Mouse (Mus musculus): ENCODE measurements around the gene Evc2.

Gene Evc2

DNA sequence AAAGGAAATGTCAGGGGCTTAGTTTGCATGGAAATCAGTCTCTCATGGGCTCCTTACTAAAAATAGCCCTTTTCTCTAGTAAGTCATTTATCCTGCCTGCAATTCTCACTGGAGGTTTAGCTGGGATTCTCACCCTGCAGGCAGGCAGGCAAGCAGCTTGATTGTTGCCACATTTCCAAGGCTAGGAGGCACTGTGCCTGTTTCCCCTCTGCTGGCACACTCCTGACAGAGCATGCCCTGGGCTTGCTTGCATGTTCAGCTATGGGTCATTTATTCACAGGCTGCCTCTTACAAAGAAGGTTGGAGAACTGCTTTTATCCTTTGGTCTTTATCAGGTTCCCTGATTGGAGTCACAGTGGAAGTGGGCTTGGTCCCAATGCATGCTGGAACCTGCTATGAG is 27.5 kb downstream of the Evc2 start:
- DNase-seq (ENCODE audit: low read depth, low spot score): no peak

DNA sequence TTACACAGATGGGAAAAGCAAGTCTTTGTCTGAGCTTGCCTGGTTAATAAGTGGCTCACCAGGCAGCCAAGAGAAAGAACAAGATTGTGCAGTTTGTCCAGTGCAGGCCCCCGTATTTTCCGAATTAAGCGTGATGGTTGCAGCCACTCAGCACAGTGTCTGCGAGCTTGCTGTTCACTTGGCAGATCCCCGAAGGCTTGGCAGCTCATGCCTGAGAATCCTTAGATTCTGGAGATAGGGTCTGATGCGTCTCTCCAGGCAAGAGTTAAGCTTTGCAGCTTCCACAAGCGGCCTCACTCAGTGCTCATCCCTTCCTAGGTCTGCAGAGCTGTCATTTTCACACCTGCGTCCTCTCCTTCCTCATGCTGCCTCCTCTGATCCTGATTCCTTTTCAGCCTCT is 30.5 kb downstream of the Evc2 start:
- no peak for DNase-seq (ENCODE audit: low read depth, low spot score)

DNA sequence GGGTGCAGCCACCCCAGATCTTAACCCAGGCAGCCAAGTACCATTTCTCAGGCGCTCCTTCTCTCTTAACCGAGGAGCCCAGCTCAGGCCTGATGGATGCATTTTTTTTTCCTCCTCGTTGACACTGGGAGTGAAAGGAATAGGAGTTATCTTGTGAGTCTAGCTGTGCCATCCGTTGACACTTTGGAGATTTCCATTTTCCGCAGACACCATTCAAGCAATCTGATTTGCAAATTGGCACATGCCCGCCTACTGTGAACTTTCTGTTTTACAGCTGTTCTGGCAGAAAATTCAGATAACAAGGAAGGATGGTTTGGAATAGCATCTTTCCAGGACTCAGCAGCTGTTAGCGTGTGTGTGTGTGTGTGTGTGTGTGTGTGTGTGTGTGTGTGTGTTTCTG is 39.1 kb downstream of the Evc2 start:
- peak; percentile 47 for DNase-seq (ENCODE audit: low read depth, low spot score)

DNA sequence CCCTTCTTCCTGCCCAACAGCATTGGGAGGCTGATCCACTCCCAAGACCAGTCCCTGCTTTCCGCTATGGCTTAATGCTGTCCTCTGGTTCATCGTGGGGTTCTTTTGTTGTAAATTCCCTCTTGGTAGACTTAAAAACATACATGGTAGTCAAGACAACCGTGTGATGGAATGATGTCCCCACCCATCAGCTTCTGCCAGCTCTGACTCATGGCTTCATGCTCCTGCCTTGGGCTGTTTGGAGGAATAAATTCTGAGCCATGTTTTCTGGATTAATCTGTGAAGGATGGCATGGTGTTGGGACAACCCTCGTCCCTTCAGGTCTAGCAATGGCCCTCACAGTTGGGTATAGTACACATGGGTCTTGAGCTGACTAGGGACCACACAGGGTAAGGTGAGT is 42.3 kb downstream of the Evc2 start:
- peak; percentile 24 for DNase-seq (ENCODE audit: low read depth, low spot score)

DNA sequence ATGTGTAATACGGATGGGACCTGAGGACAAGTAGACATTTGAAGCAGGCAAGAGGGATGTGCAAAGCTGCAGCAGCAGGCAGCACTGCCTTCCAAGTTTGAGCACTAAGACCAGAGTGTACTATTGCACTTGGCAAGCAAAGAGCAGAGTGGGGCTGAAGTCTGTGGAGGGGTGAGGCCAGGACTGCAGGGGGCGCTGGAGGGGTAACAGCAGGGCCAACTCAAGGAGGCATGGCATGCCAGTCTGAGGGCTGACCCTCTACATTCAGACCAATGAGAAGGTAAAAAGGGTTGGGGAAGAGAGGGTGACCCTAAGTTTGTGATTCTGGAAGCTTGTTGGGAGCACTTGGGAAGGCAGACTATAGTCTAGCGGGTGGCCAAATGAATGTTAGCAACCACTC is 45.3 kb downstream of the Evc2 start:
- no peak for DNase-seq (ENCODE audit: low read depth, low spot score)

DNA sequence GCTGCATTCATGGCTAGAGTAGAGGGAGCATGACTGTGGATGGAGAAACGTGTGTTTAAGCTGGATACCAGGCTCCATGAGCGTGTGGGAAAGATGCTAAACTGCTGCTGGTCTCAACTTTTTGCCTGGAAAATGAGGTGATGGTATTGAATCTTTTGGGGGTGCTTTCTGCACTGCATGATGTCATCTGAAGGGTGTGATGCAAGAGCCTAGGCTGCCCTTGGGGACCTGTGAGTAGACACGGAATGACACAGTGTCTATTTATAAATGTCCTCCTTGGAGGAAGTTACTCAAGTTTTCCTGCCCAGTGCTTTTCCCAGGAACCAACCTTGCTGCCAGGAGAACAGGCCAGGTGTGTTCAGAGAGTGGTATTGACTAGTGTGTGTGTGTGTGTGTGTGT is 50.3 kb downstream of the Evc2 start:
- DNase-seq (ENCODE audit: low read depth, low spot score): no peak

DNA sequence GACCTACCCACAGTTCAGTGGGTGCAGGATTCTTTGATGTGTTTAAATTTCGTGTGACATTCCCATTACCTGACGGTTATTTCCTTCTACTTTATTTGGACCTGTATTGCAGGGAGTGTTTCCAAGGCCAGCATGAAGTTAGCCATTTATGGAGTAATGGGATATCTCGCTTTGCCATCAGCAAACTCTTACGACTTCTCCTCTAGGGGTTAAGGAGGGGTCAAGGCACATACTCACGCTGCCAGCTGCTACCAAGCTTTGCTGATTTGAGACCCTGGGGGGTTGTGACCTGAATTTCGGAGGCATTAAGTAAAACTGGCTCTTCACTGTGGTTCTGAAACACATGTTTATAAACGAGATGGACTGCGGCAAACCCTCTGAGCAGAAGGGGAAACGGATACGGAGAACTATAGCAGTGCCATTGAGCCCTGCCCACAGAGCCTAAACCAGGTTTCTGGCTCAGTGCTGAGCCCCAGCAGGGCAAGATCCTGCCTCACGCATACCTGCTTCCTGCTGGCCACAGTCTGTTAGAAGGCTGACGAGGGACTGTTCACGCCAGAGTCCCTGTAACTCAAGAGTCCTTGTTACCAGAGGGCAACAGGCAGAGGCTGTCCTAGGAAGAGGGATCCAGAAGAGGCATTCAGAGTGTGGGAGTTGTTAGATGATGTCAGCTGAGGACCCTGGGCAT is 51.7 kb downstream of the Evc2 start:
- peak; percentile 58 for DNase-seq (ENCODE audit: low read depth, low spot score)

DNA sequence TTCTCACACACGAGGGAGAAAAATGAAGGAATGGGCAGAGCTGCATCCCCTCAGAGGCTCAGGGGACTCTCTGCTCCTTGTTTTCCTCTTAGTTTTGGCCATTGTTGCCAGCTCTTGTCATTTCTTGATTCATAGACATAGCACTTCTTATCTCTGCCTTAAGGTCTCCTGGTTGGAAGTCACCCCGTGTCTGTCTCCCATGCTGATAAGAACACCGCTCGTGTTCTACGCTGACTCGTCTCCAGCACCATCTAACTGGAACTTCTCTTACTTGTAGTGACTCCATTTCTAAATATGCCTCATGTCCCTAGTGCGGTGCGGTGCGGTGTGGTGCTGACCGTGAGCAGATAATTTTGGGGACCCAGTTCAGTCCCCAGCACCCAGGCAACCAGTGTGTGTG is 52.6 kb downstream of the Evc2 start:
- DNase-seq (ENCODE audit: low read depth, low spot score): no peak

DNA sequence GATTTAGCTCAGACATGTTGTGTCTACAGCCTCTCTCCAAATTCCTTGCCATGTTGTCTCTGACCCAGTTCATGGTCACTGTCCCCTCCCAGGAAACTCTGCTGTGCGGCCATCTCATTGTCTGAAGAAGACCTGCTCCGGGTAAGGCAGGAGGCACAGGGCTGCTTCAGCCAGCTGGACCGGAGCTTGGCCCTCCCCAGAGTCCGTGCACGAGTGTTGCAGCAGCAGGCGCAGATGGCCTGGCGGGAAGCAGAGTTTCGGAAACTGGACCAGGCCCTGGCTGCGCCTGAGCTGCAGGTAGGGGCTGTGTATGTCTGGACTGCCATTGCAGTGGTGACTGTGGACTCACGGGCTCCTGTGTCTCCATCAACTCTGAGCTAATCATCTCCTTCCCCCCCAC is 53.6 kb downstream of the Evc2 start:
- peak; percentile 82 for DNase-seq (ENCODE audit: low read depth, low spot score)

DNA sequence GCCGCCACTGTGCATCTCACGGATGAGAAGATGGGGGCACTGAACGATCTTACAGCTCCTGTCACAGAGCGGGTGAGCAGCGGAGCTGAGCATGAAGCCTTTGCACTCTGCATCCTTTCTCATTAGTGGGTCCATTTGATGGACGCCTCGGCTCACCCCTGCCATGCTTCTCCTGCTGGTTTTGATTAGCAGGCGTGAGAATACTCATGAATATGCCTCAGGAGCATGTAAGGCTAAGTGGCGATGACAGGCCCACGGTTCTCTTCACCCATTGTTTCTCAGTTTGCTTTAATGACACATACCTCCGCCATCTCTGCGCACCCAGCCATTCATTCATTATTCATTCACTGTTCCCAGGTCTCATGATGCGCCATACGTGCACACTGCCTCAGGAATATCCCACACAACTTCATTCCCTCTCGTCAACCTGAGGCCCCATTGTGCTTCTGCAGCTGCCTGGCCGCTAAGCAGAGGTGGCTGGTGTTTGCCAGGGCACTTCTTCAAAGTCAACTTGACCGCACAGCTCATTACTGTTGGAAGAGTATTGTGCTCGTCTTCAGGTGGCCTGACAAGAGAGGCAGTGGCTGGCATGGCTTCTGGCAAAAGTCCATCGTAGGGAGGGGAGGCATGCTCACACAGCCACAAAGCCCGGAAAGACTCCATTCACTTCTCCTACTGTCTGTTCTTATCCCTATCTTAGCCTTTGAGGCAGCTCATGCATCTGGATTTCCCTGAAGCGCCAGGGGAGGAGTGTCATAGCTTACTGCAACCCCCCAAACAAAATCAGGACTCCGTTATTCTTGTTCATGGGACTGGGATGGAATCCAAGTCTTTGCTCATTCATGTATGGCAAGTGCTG is 57.1 kb downstream of the Evc2 start:
- DNase-seq (ENCODE audit: low read depth, low spot score): no peak

DNA sequence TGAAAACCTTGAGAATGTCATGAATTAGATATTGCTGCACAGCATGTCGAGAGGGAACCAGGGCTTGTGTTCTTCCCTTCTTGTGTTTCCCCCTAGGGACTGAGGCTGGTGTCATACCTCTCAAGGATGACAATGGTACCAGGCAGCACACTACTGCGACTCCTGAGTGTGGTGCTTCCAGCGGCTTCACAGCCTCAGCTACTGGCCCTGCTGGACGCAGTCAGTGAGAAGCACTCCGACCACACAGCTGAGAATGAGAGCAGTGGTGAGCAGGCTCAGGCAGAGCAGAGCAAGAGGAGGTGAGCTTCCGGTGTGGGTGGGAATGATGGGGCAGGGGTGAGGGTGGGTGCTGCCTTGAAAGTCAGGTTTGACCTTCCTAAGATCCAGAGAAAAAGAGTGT is 80.7 kb downstream of the Evc2 start:
- no peak for DNase-seq (ENCODE audit: low read depth, low spot score)

DNA sequence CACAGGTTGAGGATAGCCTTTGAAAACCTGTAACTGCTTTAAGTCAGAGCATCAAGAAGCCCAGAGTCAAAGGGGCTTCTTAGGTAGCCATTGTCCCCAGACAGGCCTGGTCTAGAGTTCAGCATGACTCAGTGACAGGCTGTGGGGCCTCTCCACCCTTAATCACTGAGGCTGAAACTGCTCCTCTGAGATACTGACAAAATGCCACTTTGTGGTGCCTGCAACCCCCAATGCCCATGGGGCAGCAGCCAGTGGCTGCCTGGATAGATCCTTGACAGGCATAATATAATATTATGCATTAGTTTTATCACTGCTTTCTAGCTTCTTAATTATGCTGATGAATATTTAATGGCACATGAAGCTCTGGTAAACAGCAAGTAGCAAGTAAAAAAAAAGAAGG is 88.9 kb downstream of the Evc2 start:
- DNase-seq (ENCODE audit: low read depth, low spot score): no peak

DNA sequence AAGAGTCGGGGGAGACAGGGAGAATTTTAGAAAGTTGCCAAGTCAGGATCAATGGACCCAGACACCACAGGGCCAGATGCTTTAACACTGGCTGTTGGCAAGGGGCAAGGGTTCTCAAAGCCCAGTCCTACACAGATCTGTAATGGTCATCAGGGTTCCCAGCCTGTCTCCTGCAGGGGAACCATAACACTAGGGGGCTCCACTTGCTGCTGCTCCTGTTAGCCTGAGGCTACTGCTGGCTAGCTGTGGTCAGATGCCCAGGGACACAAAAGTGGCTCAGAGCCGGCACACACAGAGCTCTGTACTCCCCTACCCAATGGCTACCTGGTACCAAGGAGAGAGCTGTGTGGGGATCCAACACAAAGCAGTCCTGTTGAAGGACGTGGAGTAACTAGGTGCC is 97.1 kb downstream of the Evc2 start:
- DNase-seq (ENCODE audit: low read depth, low spot score): no peak

DNA sequence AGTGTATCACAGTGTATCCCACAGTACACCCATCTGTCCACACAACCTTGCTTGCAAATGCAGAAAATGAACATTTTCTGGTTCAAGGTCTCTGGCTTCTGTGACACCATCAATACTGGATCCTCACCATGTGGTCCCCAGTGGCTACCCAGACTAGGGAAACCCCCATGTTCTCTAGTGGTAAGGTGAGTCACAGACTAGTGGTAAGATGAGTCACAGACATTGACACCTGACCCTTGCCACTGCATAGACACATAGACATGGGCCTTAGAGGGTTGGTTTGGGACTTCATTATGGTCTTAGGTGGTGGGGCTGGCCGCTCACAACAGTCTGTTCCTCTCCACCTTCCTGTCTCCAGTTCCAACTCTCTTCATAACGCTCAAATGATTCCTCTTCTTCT is 104.5 kb downstream of the Evc2 start:
- DNase-seq (ENCODE audit: low read depth, low spot score): no peak

DNA sequence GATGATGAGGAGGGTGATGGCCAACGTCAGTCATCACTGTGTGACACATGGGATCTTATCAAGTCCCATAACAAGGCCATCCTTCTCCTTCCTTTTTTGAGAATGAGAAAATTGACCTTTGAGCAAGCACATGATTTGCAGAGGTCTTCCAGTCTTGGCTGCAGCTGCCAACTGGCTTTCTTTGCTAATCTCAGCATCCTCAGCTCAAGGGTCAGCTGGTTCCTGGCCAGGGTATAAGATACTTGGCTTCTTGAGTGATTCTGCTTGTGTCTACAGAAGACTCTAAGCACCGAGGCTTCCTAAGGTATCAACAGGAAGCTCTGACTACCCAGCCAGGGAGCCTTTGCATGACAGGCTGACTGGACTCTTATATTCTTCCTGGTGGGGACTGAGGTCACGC is 109.2 kb downstream of the Evc2 start:
- no peak for DNase-seq (ENCODE audit: low read depth, low spot score)

DNA sequence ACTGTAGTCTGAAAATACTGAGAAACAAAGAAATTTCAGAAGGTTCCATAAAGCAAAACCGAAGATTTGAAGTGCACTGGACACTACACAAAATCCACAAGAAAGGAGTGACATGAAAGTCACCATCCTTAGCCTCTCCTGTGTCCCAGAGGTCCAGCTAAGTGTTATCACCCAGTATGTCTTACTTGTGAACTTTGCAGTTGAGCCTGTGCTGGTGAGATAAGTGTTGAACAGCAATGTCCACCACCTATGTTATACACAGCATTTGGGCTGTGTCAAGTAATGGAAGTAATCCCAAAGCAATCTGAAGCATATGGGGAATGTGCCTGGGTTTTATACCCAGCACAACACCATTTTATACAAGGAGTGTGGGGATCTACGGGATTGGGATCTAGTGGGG is 118.3 kb downstream of the Evc2 start:
- no peak for DNase-seq (ENCODE audit: low read depth, low spot score)

DNA sequence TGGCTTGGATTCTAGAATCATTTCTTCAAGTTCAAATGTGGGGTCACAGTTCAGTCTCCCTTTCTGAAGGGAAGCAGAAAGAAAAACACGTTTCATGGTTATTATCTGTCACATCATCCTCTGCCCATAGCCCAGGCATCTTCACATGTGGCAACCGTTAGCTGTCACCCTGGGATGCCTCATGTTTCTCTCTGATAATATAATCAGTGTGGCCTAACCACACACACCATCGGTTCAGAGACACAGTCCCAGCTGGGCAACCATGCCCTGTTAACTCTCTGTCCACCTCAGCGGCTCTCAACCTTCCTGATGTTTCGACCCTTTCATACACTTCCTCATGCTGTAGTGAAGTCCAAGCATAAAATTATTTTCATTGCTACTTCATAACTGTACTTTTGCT is 118.9 kb downstream of the Evc2 start:
- no peak for DNase-seq (ENCODE audit: low read depth, low spot score)

DNA sequence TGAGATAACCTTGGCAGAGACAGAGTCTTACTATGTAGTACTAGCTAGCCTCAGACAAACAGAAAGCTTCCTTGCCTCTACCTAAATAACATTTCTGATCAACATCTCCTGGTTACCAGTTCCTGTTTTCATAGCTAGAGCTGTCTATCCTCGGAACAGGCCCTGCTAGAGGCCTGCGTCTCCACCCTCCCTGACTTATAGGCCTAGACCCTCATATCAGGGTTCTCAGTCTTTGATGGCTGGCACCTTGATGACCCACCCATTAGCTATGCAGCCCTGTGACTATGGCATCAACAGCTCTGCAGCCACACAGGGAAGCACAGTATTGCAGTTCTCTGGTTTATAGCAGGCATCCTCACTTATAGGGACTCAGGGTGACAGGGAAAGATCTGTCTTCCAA is 119.5 kb downstream of the Evc2 start:
- no peak for DNase-seq (ENCODE audit: low read depth, low spot score)

DNA sequence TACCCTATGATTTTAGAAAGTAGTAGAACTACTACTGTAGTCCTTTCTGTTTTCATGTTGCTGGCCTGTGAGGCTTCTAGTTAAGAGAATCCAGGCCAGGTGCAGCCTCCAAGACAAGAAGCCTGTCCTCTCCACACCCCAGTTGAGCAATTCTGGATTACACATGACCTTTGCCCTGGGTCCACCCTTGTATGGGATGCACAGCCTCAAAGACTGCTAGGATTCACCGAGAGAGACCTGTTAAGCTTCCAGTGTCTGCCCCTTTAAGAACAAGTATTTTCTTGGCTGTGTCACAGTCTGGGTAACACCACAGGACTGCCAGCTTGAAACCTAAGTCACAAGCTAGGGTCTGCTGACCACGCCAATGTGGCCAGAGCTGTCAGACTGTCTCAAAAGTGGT is 119.9 kb downstream of the Evc2 start:
- DNase-seq (ENCODE audit: low read depth, low spot score): no peak

DNA sequence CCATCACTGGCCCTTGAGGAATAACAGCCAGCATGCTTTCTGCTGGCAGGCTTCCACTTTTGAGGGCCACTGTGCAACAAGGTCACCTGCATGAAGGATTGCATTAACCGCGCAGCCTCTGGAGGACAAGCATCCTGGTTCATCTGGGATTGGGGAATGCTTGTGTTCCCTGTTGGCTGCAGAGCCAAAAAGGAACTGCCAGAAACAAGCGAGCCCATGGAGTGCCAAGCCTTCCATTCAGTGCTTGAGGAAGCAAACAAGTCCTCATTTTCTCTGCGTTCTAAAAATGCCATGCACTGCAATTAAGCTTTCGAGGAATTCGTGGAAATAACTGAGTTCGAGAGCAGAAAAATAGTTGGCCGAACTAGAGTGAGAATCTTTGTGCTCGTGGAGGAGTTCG is 127.2 kb downstream of the Evc2 start:
- DNase-seq (ENCODE audit: low read depth, low spot score): peak; percentile 58

DNA sequence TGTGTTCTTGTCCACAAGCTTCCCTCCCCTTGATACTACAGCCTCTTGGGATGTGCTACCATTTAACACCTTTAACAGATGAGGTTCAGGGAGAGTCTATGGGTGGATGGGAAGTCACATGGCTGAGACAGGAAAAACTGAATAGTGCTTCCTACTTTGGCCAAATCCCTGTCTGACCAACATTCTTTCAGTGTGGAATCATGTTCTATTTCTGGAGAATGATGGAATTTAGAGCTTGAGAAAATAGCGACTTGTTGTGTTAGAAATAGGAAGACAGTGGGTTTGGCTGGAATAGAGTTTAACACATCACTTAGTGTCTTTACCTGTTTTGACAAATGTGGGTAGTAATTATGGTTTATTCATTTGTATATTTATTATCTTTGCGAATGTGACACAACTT is 129.3 kb downstream of the Evc2 start:
- DNase-seq (ENCODE audit: low read depth, low spot score): no peak

DNA sequence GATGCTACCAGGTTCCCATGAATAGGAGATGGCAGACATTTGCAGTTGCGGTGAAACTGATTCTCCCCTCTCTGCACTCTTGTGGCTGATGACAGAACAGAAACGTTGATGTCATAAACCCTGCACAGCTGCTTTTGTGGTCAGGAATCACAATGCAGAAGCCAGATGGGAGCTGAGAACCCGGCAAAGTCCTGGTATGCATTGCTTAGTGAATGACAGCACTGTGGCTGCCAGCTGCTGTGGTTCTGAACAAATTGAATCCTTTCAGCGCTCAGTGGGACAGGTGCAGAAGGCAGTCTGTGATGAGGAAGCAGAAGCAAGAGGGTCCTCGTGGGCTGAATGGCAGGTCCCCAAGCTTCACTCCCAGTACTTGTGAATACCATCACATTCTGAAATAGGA is 130.7 kb downstream of the Evc2 start:
- DNase-seq (ENCODE audit: low read depth, low spot score): no peak

DNA sequence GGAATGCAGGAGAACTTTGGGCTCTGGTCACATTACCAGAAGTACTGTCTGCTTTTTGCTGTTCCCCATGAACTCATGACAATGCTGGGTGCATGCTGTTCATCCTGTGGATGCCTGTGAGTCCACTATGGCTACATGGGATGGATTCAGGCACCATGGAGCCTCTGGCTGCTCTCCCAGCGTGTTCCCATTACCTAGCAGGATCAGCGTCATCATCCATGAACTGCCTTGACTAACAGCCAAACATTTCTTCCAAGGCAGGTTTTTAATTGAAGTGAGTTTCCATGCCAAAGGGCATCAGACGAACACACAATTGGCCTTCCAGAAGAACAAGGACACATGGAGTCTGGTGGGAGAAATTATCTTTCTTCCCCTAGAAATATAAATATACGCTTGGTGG is 133.3 kb downstream of the Evc2 start:
- DNase-seq (ENCODE audit: low read depth, low spot score): no peak

Data from brain, adult 2 months (tissue).